27 mouse cellular contexts compared by ENCODE assay signal in the genomic region with DNA sequence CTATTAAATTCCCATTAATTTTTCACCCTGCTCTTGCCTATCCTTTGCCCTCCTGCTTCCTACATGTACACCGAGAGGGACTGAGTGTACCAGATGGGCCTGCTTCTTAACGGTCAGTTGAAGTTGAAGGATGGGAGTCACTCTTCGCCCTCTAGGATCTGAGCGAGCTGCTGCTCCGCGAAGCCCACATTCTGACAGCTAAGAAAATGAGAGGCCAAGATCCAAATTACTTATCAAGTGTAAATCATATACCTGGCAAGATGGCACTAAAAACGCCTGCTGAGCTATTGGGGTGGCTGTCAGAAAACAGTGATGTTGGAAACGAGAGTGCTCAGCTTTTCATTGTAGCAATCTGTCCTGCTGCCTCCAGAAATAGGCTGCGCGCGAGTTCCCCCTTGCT.
DNase-seq lines count a peak whose midpoint lies in the region; ATAC-seq and TF ChIP-seq lines count a peak whose summit lies in the region.
"Had no signal": no experiment of that assay in that cellular context is flagged by ENCODE, and none has a peak within 500 bp of the region (broad histone marks: within the 10 kb centered on the region; RNA-seq: fewer than 3 reads in every experiment).

No protein-coding gene starts in this region.

- H3K4me3 ChIP-seq in cerebellum, adult 2 months (replicated peaks; ENCODE audit: insufficient read depth, low read depth, low read length), result no peak overlapping the region
- no peak overlapping the region for H3K4me3 ChIP-seq in hindbrain, postnatal 0 days (ENCODE audit: low read length)
- no peak overlapping the region for H3K4me3 ChIP-seq in hindbrain, embryonic 11.5 days (ENCODE audit: low read depth, low read length)
- H3K4me3 ChIP-seq: embryonic facial prominence, embryonic 10.5 days; embryonic facial prominence, embryonic 13.5 days; erythroblast, embryonic 14.5 days; forebrain, embryonic 12.5 days; gastrocnemius, adult 2 months; intestine, embryonic 15.5 days had no signal

- no peaks in the 10 kb centered on the region for H3K4me1 ChIP-seq in cerebellum, adult 2 months (ENCODE audit: control insufficient read depth, insufficient read depth, low read length)
- H3K4me1 ChIP-seq in hindbrain, postnatal 0 days (ENCODE audit: insufficient read depth, low read length), result no peaks in the 10 kb centered on the region
- H3K4me1 ChIP-seq in hindbrain, embryonic 11.5 days (replicated peaks; ENCODE audit: control insufficient read depth, insufficient read depth, low read length), result no peaks in the 10 kb centered on the region
- H3K4me1 ChIP-seq: embryonic facial prominence, embryonic 10.5 days; embryonic facial prominence, embryonic 13.5 days; forebrain, embryonic 12.5 days; intestine, embryonic 15.5 days had no signal

- 10% methylated on average over 11 of the region's 11 CpGs for WGBS in cerebellum, adult 2 months
- WGBS in hindbrain, postnatal 0 days, result 39% methylated on average over 11 of the region's 11 CpGs
- WGBS in hindbrain, embryonic 11.5 days, result 74% methylated on average over 11 of the region's 11 CpGs

- ATAC-seq in hindbrain, postnatal 0 days, result peak; percentile 59; the same call in 1 of the 2 replicates
- no peak for ATAC-seq in hindbrain, embryonic 11.5 days (ENCODE audit: low FRiP score)
- ATAC-seq: forebrain, postnatal 0 days; intestine, embryonic 15.5 days; Patski had no signal

- H3K9me3 ChIP-seq in hindbrain, postnatal 0 days (ENCODE audit: low read length), result no peaks in the 10 kb centered on the region
- no peaks in the 10 kb centered on the region for H3K9me3 ChIP-seq in hindbrain, embryonic 11.5 days (ENCODE audit: control insufficient read depth, low read length)
- H3K9me3 ChIP-seq: embryonic facial prominence, embryonic 10.5 days; embryonic facial prominence, embryonic 13.5 days; forebrain, embryonic 12.5 days; G1E; intestine, embryonic 15.5 days had no signal

- H3K27me3 ChIP-seq in cerebellum, adult 2 months (ENCODE audit: control insufficient read depth, insufficient read depth, low read length), result no peaks in the 10 kb centered on the region
- no peaks in the 10 kb centered on the region for H3K27me3 ChIP-seq in hindbrain, postnatal 0 days (ENCODE audit: insufficient read depth, low read length)
- H3K27me3 ChIP-seq in hindbrain, embryonic 11.5 days (ENCODE audit: control insufficient read depth, insufficient read depth, low read length), result no peaks in the 10 kb centered on the region
- H3K27me3 ChIP-seq: CH12.LX; embryonic facial prominence, embryonic 13.5 days; forebrain, embryonic 12.5 days; intestine, embryonic 15.5 days; Patski had no signal

- TF ChIP-seq POLR2A in cerebellum, adult 2 months (IDR thresholded peaks at IDR 0.05; ENCODE audit: borderline replicate concordance, insufficient read depth, low read length), result no peak
- no peak for TF ChIP-seq POLR2A in brain, embryonic 14.5 days (IDR thresholded peaks at IDR 0.05; ENCODE audit: borderline replicate concordance, extremely low read depth, insufficient read depth, insufficient read length, poor library complexity, severe bottlenecking)

- no peak for TF ChIP-seq CTCF in cerebellum, adult 2 months (IDR thresholded peaks at IDR 0.05; ENCODE audit: borderline replicate concordance, insufficient read depth, low read depth, low read length)
- no peak for TF ChIP-seq CTCF in hindbrain, postnatal 0 days (IDR thresholded peaks at IDR 0.05; ENCODE audit: low read depth)
- no peak for TF ChIP-seq CTCF in brain, embryonic 14.5 days (IDR thresholded peaks at IDR 0.05; ENCODE audit: borderline replicate concordance, extremely low read depth, insufficient read depth, insufficient read length)

- no peak overlapping the region for H3K9ac ChIP-seq in hindbrain, postnatal 0 days (replicated peaks; ENCODE audit: low read length)
- H3K9ac ChIP-seq in hindbrain, embryonic 11.5 days (ENCODE audit: low read depth, low read length), result no peak overlapping the region
- H3K9ac ChIP-seq: embryonic facial prominence, embryonic 13.5 days; forebrain, embryonic 12.5 days; forebrain, postnatal 0 days; hindbrain, embryonic 14.5 days; intestine, embryonic 15.5 days had no signal

- no peak overlapping the region for H3K27ac ChIP-seq in cerebellum, adult 2 months (ENCODE audit: insufficient read depth, low read length)
- no peak overlapping the region for H3K27ac ChIP-seq in hindbrain, postnatal 0 days
- H3K27ac ChIP-seq in hindbrain, embryonic 11.5 days (ENCODE audit: low read depth, low read length), result no peak overlapping the region
- H3K27ac ChIP-seq: embryonic facial prominence, embryonic 10.5 days; embryonic facial prominence, embryonic 13.5 days; forebrain, embryonic 12.5 days; gastrocnemius, adult 2 months; hindbrain, embryonic 14.5 days; intestine, embryonic 15.5 days had no signal

- H3K36me3 ChIP-seq in hindbrain, postnatal 0 days (ENCODE audit: insufficient read depth, low read length), result no peaks in the 10 kb centered on the region
- no peaks in the 10 kb centered on the region for H3K36me3 ChIP-seq in hindbrain, embryonic 11.5 days (ENCODE audit: control insufficient read depth, insufficient read depth, low read length)
- H3K36me3 ChIP-seq: embryonic facial prominence, embryonic 10.5 days; embryonic facial prominence, embryonic 13.5 days; forebrain, embryonic 12.5 days; G1E; intestine, embryonic 15.5 days had no signal

- DNase-seq in cerebellum, adult 2 months, result peak; percentile 5 to 10
- no peak for DNase-seq in cerebellum, adult 8-10 months
- DNase-seq in cerebellum, postnatal 25 days, result peak; percentile 13 to 26
- no peak for DNase-seq in cerebellum, adult 11-12 months
- DNase-seq in hindbrain, postnatal 0 days (ENCODE audit: low spot score), result peak; percentile 50
- no peak for DNase-seq in hindbrain, embryonic 11.5 days (ENCODE audit: low spot score)
- DNase-seq in brain, embryonic 14.5 days (ENCODE audit: low read depth), result peak; percentile 54
- DNase-seq: adrenal gland, postnatal 10 days; adrenal gland, postnatal 36 days; B cell, adult 2 months; embryo, embryonic 11 days; gastrocnemius, adult 2 months; gastrocnemius, postnatal 14 days; heart, adult 11 months; kidney, adult 11 months; kidney, adult 8-10 months had no signal

- 0 out of 2 replicates have a peak overlapping the region, but pooled peaks have one; percentile 10 for H3K4me2 ChIP-seq in hindbrain, postnatal 0 days (ENCODE audit: low read depth, low read length)
- no peak overlapping the region for H3K4me2 ChIP-seq in hindbrain, embryonic 11.5 days (replicated peaks; ENCODE audit: low read depth, low read length)
- H3K4me2 ChIP-seq: embryonic facial prominence, embryonic 13.5 days; forebrain, embryonic 12.5 days; heart, embryonic 11.5 days; hindbrain, embryonic 14.5 days; intestine, embryonic 15.5 days had no signal

Comparison
In these comparisons a context has a peak if more than half of its experiments do, and no peak if none do; other contexts are left out.
1. DNase-seq: peak in cerebellum, adult 2 months (2 of 2), cerebellum, postnatal 25 days (2 of 2), hindbrain, postnatal 0 days (single experiment) and brain, embryonic 14.5 days (single experiment); none in cerebellum, adult 8-10 months (single experiment), cerebellum, adult 11-12 months (single experiment) and hindbrain, embryonic 11.5 days (single experiment).